Mouse (Mus musculus): ENCODE results near the gene Tmem17.

DNA sequence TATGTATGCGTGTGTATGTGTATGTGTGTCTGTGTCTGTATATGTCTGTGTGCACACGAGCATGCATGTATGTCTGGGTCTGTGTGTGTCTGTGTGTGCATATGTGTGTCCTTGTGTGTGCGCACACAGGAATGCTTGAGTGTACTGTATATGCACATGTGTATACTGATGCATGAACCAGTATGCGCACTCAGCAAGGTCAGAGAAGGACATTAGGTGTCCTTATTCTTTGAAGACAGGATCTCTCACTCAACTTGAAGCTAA is 49.4 kb downstream of the Tmem17 start:
- no peak for TF ChIP-seq CTCF (conservative IDR thresholded peaks at IDR 0.05; ENCODE audit: insufficient read depth, insufficient read length, low read depth, low read length)
- no peak for TF ChIP-seq POLR2A (IDR thresholded peaks at IDR 0.05; ENCODE audit: low read depth, low read length)
